Mouse (Mus musculus) liver, postnatal 0 days (tissue): ENCODE measurements around the gene Gsap.

Source experiments
- CTCF ChIP-seq: sonication (generic); IDR thresholded peaks from 2 replicates; pipeline ENCODE4 v1.5.1; 2016; ENCODE audit warnings: antibody characterized with exemption, low read depth
- EP300 ChIP-seq: IDR thresholded peaks from 2 replicates; pipeline ENCODE4 v1.6.1; 2016; ENCODE audit warnings: antibody characterized with exemption, low read depth, mild to moderate bottlenecking

DNA sequence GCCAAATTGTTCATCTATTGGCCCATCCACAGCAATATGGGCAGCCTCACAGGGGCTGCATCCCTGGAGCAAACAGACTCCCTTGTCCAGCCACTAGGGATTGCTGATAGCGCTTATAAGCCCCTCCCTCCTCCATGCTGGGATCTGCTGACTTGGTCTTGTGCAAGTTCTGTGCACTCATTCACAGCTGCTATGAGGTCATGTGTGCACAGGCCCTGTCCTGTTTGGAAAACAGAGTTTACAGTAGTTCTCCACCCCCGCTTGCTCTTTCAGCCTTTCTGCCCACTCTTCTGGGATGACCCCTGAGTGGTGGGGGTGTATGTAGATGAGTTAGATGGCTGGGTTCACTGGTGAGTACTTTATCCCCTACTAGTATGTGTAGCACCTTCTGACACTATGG, 81.0 kb downstream of the Gsap start:
- no peak for TF ChIP-seq CTCF
- TF ChIP-seq EP300 = no peak
